Mouse (Mus musculus) liver, embryonic 14.5 days (tissue): ENCODE measurements around the gene Pax4. TPM values are rescaled to one million over a fixed set of nuclear protein-coding genes. Genes with fewer than 3 reads are reported as not detected.
A peak's percentile ranks its signal among the peaks of the same experiment; 100 is the strongest.

Source experiments
- ATAC-seq: fragments of 200-750 bp; cut with Nextera tagmentation; 2 replicates; pipeline ENCODE4 v1.8.0; 2017; ENCODE audit warnings: moderate number of reproducible peaks, mild to moderate bottlenecking, moderate library complexity; ENCODE audit not compliant: insufficient read depth
- DNase-seq, 3 experiments: peaks; one replicate each; pipeline ENCODE4 v3.0.0-alpha.2; 2012 to 2013; ENCODE audit warnings: low read depth in 3 of 3, low spot score in 3 of 3
- H3K27ac ChIP-seq: fragments of 300-500 bp; sonication (generic); 2 replicates; pipeline ENCODE4 v1.5.1; 2014; ENCODE audit warnings: moderate library complexity, mild to moderate bottlenecking, control low read depth, inconsistent platforms
- H3K27me3 ChIP-seq: fragments of 300-500 bp; sonication (generic); 2 replicates; pipeline ENCODE4 v1.6.1; 2014; ENCODE audit warnings: mild to moderate bottlenecking, low read length, moderate library complexity; ENCODE audit not compliant: control insufficient read depth, insufficient read depth
- H3K36me3 ChIP-seq: fragments of 300-500 bp; sonication (generic); replicated peaks from 2 replicates; pipeline ENCODE4 v1.6.1; 2014; ENCODE audit warnings: low read depth; ENCODE audit not compliant: control insufficient read depth, insufficient read depth
- H3K4me1 ChIP-seq, 2 experiments: fragments of 200-500 bp in 1 of 2; fragments of 300-500 bp in 1 of 2; sonication (generic) in 1 of 2; replicated peaks; 2 replicates each; pipeline ENCODE4 v1.6.1; 2012 to 2014; ENCODE audit warnings: antibody characterized with exemption in 1 of 2, inconsistent platforms in 1 of 2, low read length in 1 of 2; ENCODE audit not compliant: control insufficient read depth in 2 of 2, insufficient read depth in 2 of 2
- H3K4me2 ChIP-seq: fragments of 300-500 bp; sonication (generic); 2 replicates; pipeline ENCODE4 v1.6.1; 2014; ENCODE audit warnings: low read depth, mild to moderate bottlenecking, control low read depth, moderate library complexity
- H3K4me3 ChIP-seq, 2 experiments: fragments of 200-500 bp in 1 of 2; fragments of 300-500 bp in 1 of 2; sonication (generic) in 1 of 2; 2 replicates each; pipeline ENCODE4 v1.5.1; 2012 to 2014; ENCODE audit warnings: low read depth in 2 of 2, low read length in 2 of 2, mild to moderate bottlenecking in 2 of 2, control low read depth in 1 of 2, inconsistent platforms in 1 of 2, moderate library complexity in 1 of 2; ENCODE audit not compliant: insufficient read depth in 1 of 2
- H3K9ac ChIP-seq: fragments of 300-500 bp; sonication (generic); replicated peaks from 2 replicates; pipeline ENCODE4 v1.6.1; 2014; ENCODE audit warnings: mild to moderate bottlenecking, control low read depth, moderate library complexity
- H3K9me3 ChIP-seq: fragments of 300-500 bp; sonication (generic); 2 replicates; pipeline ENCODE4 v1.6.1; 2016; ENCODE audit warnings: low read length, mixed read lengths; ENCODE audit not compliant: control insufficient read depth
- CTCF ChIP-seq: IDR thresholded peaks from 2 replicates; pipeline ENCODE4 v1.5.1; 2016; ENCODE audit warnings: antibody characterized with exemption, low read depth, control low read depth
- EP300 ChIP-seq: IDR thresholded peaks from 2 replicates; pipeline ENCODE4 v1.6.1; 2016; ENCODE audit warnings: antibody characterized with exemption, low read depth
- WGBS: fragments of 180-500 bp; shearing (Covaris S2); extraction: QIAGEN DNeasy Blood & Tissue Kit; methylation state at CpG from one replicate; pipeline ENCODE4 v1.1.7; 2014; ENCODE audit not compliant: insufficient replicate concordance; 5-methylcytosine and 5-hydroxymethylcytosine counted together
- polyA plus RNA-seq, 2 experiments: library from polyadenylated mRNA; depleted of rRNA in 1 of 2; stranded (reverse) in 1 of 2; unstranded in 1 of 2; fragments of >200 nt; fragmentation: Nextera tagmentation in 1 of 2; extraction: Ambion mirVana in 1 of 2; gene quantifications; 2 replicates each; pipeline versions ENCODE4 v1.2.1 to v1.2.3; 2012 to 2014

Gene Pax4
- polyA plus RNA-seq, 2 experiments: not detected

GRCm38 (mm10) chr6:28422651-28423290, 26.4 kb downstream of the Pax4 start:
- Histone ChIP-seq H3K36me3 (peaks cover 36% of the 10 kb centered on the region), H3K27ac (peak overlapping the region; percentile 62), H3K9me3 (no peaks in the 10 kb centered on the region), H3K4me1 (peaks cover 27 to 28% of the 10 kb centered on the region in 2 experiments), H3K9ac (peak overlapping the region; percentile 99), H3K4me2 (peak overlapping the region; percentile 85), H3K4me3 (peak overlapping the region in 1 of 2 experiments; percentile 96; a peak in 3 of 4 replicates), H3K27me3 (no peaks in the 10 kb centered on the region)
- DNase-seq: no peak
- no peak for ATAC-seq
- WGBS: 60% methylated on average over 15 of the region's 15 CpGs
- no peak for TF ChIP-seq EP300
- no peak for TF ChIP-seq CTCF

DNA sequence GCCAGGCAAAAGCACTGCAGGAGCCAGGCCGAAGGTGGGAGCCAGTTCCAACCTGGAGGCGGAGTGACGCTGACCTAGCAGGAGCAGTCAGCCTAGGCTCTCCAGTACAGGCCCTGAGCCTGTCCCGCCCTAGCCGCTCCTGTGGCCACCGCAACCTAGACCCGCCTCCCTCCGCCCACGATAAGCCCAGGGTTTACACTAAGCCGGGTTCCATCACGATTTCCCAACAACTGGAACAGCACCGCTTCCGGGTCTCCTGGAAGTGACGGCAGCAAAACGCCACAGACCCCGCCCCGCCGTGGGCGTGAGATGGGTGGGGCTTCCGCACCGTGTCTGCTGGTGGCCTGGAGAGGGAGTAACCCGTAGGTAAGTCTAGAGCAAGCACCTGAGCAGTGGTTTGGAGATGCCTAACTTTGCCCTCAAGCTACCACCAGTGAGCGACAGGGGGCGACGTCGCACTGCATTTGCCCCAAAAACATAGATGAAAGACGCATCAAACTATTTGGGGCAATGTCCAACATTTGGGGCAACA, 27.6 kb downstream of the Pax4 start:
- ATAC-seq: peak; percentile 85
- under 1% methylated on average over 27 of the region's 27 CpGs for WGBS
- H3K4me1 ChIP-seq: peaks cover 27 to 28% of the 10 kb centered on the region in 2 experiments

DNA sequence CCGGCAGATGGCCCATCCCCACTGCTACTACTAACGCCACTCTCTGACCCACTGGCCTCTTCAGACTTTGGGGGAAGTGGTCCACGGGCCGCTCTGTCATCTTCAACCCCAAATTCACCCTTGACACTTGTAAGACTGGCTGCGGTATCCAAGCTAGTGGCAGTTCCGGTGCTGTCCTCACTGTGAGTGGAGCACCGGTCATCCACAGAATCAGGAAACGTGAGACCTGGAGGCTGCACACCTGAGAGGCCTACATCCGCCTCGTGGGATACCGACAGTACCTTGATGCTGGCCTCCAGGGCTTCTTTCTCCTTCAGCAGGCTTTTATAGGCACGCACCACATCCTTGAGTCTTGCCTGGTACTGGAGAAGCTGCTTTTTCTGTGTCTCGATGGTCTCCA, 28.3 kb downstream of the Pax4 start:
- DNase-seq (no peak), ATAC-seq (no peak)
- Histone ChIP-seq H3K4me3 (peak overlapping the region; percentile 75 to 76), H3K27me3 (no peaks in the 10 kb centered on the region), H3K4me2 (peak overlapping the region; percentile 87), H3K27ac (peak overlapping the region; percentile 81), H3K4me1 (peaks cover 27 to 28% of the 10 kb centered on the region in 2 experiments), H3K9ac (peak overlapping the region; percentile 82), H3K9me3 (no peaks in the 10 kb centered on the region), H3K36me3 (peaks cover 30% of the 10 kb centered on the region)
- WGBS: 22% methylated on average over 13 of the region's 13 CpGs
- TF ChIP-seq EP300 (no peak), CTCF (no peak)

More for the DNA sequence above, 27.6 kb downstream of the Pax4 start:
- Histone ChIP-seq H3K9me3 (no peaks in the 10 kb centered on the region), H3K27ac (peak overlapping the region; percentile 81), H3K4me2 (peak overlapping the region; percentile 87), H3K36me3 (peaks cover 36% of the 10 kb centered on the region), H3K27me3 (no peaks in the 10 kb centered on the region), H3K4me3 (peak overlapping the region; percentile 75 to 76), H3K9ac (peak overlapping the region; percentile 82)
- peak; percentile 96 for TF ChIP-seq CTCF
- TF ChIP-seq EP300: no peak
- DNase-seq: peak; percentile 91 to 97 (median 96)

- no peak for ATAC-seq
- H3K4me1 ChIP-seq: peaks cover 23 to 28% of the 10 kb centered on the region in 2 experiments
- no peaks in the 10 kb centered on the region for H3K27me3 ChIP-seq
- peak overlapping the region; percentile 75 to 76 for H3K4me3 ChIP-seq
- peak overlapping the region; percentile 82 for H3K9ac ChIP-seq
- no peak overlapping the region for H3K27ac ChIP-seq
- TF ChIP-seq CTCF (no peak), EP300 (no peak)
- no peaks in the 10 kb centered on the region for H3K9me3 ChIP-seq
- peaks cover 25% of the 10 kb centered on the region for H3K36me3 ChIP-seq
- no peak for DNase-seq
- H3K4me2 ChIP-seq: peak overlapping the region; percentile 87
- WGBS: 68% methylated on average over 17 of the region's 17 CpGs
Measured at GRCm38 (mm10) chr6:28420361-28420760, 28.8 kb downstream of the Pax4 start.

DNA sequence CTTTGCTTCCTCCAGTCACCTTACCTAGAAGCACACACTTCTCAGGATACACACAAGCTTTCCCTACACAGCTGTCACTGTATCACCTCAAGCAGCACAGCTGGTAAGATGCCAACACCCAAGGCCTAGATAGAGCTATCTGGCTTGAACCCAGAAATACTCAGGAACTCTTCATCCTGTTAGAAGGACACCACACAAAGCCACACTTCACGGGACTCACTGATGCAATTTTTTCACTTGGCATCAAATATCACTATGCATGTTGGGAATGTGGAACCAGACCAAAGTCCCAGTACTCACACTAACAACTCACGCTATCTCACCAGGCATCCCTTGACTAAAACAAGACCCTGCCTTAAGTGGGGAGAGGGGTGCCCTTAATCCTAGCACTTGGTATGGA, 29.5 kb downstream of the Pax4 start:
- peak overlapping the region; percentile 23 for H3K9ac ChIP-seq
- TF ChIP-seq EP300 (no peak), CTCF (no peak)
- ATAC-seq (no peak), DNase-seq (no peak)
- no peaks in the 10 kb centered on the region for H3K27me3 ChIP-seq
- peaks cover 21% of the 10 kb centered on the region for H3K36me3 ChIP-seq
- WGBS: 68% methylated on average over 2 of the region's 2 CpGs
- H3K4me2 ChIP-seq: peak overlapping the region; percentile 87
- H3K9me3 ChIP-seq: no peaks in the 10 kb centered on the region
- no peak overlapping the region for H3K27ac ChIP-seq
- H3K4me3 ChIP-seq: no peak overlapping the region
- H3K4me1 ChIP-seq: peaks cover 20 to 25% of the 10 kb centered on the region in 2 experiments
